Mouse (Mus musculus) liver, postnatal 0 days (tissue): ENCODE measurements around the gene Smarce1.
A peak's percentile ranks its signal among the peaks of the same experiment; 100 is the strongest.

Experiments
- CTCF ChIP-seq: sonication (generic); IDR thresholded peaks from 2 replicates; pipeline ENCODE4 v1.5.1; 2016; ENCODE audit warnings: antibody characterized with exemption, low read depth
- EP300 ChIP-seq: IDR thresholded peaks from 2 replicates; pipeline ENCODE4 v1.6.1; 2016; ENCODE audit warnings: antibody characterized with exemption, low read depth, mild to moderate bottlenecking

DNA sequence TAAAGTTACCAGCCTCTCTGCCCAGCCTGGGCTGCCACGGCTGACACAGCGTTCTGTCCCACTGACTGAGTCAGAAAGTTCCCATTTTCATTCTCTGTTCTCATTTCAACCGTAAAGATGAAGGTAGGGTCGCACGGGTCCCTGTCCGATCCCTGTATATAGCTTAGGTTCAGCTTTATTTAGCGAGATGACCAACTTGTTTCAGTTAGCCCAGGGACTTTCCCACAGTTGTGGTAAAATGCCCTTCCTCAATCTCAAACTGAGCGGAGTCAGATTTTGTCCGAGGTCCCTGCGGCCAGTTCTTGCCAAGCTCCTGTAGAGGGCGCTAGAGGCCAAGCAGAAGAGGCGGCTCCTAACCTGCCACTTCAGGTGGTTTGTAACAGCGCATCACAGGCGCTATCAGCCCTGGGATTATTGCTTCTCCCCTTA, 41.6 kb downstream of the Smarce1 start:
- peak; percentile 95 for TF ChIP-seq CTCF
- no peak for TF ChIP-seq EP300
